Mouse (Mus musculus) retina, postnatal 1 day (tissue): ENCODE data around the gene Hltf.
A peak's percentile ranks its signal among the peaks of the same experiment; 100 is the strongest.
"Not testable (repeated sequence)": the region's sequence is repeated elsewhere in the genome, so short reads cannot be mapped to it uniquely, and the experiment has no call there.

ENCODE experiments used
- DNase-seq: peaks from one replicate; pipeline ENCODE4 v3.0.0-alpha.2; 2012

Hltf gene

DNA sequence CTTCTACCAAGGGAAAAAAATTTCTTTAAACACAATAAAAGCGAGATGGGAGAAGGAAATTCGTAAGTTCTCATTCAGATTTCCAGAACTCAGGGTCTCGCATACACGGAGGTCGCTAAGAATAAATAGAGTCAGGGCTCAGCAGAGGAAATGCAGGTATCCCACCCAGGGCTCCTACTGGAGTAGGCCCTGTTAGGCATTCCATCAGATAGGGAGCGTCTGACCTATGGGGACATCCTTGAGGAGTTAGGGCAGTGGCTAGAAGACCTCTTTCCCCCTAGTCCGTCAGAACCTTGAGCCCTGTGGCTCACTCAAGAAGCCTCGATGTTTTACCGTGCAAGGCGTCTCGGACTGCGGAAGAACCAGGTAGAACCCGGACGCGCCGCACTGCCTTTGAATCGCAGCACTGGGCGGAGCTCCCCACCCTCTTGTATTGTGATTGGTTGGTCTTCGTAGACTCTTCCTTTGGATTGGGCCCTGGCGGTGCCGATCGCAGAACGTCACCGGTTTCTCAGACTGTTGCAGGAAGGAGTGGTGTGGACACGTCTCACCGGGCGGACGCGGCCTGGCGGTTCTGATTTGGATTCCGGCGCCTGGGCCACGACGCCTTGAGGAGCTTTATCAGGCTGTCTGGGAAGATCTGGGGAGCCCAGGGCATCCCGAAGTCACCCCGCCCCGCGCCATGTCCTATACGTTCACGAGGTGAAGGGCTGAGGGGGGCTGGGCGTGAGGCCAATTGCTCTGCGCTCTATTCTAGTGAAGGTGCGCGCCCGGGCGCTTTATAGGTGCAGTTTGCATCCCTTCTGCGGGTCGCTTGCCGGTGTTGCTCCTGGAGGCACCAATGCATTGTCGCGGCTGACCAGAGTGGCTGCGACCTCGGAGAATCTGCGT is at the start of gene Hltf:
Gene Hltf (plus strand): TSS at position 506 of the 891 bp plus-strand sequence.
- DNase-seq, result peak; percentile 96

DNA sequence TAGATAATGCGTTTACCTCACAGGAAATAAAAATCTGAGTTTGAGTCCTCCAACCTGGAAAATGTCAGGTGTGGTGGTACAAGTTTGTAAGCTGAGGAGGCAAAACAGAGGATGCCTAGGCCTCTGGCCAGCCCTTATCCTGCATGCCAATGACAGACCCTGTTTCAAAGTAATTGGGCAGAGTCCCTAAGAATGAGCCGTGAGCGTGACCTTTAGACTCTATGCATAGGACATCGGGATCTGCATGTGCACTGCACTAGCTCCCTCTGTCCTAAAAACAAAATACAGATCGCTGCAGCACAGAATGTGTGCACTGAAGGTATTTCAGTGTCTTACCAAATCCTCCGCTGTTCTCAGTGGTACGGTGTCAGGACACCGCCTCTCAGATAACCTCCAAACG is 47.1 kb upstream of the Hltf start:
- no peak for DNase-seq

DNA sequence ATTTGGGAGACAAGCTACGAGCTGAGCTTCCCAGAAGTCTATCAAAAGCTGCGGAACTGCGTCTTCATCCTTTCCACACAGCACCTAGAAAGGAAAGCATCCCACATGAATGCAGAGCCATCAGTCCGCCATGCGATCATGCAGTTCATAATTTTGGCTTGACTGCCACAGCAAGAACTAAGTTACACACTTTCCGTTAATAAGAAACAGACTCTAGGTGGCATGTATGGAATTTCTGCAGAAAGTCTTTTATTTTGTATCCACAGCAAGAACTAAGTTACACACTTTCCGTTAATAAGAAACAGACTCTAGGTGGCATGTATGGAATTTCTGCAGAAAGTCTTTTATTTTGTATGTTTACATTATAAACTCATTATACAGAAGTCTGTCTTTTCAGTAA is 46.7 kb upstream of the Hltf start:
- DNase-seq, result not testable (repeated sequence)

DNA sequence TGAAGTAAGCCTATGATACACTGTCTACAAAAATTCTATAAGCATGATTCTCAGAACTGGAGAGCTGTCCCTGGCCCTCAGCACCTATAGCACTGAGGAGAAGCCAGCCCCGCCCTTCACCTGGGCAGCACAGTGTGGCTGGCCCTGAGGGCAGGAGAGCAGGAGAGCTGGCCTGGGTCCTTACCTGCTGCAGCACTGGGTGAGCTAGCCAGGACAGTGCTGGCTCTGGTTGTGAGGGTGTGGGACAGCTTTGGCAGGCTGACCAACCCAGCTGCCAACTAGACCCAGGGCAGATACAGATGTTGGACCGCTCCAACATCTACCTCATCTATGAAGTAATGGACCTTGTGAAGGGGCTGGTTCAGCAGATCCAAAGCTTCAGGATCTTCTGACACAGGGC is 43.2 kb upstream of the Hltf start:
- DNase-seq, result no peak

DNA sequence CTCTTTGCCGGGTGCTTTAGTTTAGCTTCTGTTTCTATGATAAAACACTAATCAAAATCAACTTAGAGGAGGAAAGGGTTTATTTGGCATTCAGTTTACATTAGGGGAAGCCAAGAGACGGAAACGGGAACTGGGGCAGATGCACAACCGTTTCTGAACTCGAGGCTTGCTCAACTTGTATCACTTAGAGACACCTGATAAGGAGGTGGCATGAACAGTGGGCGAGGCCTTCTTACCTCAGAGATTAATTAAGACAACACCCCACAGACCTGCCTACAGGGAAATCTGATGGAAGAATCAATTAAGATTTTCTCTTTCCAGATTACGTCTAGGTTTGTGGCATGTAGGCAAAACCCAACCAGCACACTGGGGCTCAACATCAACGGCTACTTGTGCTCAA is 39.5 kb upstream of the Hltf start:
- no peak for DNase-seq

DNA sequence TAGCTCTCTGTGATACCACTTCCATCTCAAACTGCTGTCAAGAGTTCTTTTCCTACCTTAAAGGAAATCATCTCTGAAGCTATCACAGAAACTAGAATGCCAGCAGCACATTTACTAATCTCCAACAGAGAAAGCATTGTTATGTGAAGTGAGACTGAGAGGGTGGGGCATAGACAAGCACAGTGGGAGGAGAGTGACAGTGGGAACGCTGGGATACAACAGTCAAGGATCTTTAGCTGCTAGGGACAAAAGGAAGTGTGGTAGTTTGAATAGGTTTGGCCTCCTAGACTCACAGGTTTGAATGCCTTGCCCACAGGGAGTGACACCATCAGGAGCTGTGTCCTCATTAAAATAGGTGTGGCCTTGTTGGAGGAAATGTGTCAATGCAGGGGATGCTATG is 33.8 kb upstream of the Hltf start:
- no peak for DNase-seq

DNA sequence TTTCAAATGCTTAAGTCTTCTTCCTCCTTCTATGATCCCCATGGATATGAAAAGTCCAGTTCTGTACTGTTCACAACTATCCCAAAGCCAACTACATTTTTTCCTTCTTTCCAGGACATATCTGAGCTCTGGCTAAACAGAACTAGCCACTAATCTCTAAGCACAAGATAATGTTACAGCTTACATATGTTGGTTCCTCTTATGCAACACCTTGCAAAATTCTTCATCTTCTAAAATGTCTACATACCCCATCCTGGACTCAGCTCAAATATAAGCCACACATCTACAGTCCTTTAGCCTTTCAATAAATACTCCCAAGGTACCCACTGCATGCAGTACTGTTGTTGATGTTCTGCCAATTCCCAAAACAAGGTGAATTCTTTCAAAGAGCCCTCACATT is 31.1 kb upstream of the Hltf start:
- no peak for DNase-seq

DNA sequence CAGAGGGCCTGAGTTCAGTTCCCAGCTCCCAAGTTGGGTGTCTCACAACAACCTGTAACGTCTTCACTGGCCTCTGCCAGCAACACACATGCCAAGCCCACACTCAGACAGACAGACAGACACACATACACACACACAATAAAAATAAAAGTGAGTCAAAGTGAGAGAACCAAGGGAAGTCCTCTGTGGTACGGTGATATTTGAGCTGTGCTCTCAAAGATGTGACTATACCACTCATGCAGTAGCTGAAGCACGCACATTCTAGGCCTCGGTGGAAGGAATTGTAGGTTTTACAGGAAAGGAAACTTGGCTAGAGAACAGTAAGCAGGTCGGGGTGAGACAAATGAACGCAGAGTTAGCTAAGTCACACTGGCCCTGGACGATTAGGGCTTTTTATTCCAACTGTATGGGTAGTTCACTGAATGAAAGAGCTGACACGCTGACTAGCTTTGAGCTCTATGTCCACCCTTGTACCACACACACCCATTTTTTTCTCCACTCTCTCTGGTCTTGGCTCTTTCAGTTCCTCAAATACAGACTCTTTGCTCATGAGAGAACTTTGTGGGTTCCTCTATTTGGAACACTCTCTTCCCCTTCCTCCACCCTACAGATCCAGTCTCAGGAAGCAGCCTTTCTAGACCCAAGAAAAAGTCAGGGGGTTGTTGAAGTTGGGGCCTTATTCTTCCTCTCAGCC is 30.5 kb upstream of the Hltf start:
- DNase-seq, result no peak

DNA sequence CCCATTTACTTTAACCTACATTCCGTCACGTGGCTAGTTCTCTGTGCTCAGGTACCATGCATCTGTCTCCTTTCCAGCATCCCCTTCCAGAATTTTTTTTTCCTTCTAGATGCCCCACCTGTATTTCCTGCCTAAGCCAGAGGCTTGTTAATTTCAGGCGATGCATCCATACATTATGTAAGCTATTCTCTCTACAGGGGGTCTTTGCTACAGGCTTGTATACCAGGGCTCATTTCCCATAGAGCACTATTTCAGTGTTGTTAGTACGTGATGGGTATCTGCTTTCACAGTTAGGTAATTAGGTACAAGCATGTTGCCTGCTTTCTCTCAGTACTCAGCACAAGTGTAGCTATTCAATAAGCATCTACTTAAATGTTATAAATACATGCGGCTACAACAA is 29.8 kb upstream of the Hltf start:
- DNase-seq, result no peak

DNA sequence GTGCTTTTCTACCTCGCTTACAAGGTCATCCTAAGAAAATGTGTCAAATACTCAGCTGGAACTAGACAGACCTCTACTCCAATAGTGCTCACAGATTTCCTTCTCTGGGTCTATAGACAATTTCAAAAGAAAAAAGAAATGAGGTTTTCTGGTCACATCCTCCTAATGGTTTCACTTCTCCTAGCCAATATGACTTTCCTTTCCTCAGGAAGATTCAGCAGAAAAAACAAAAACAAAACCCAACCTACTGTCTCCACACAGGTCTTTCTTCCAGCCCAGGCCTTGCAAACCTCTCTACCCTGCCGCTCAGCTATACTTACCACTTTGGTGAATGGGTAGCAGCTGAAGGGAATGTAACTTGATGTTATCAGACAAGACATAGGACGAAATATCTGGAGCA is 29.0 kb upstream of the Hltf start:
- DNase-seq, result no peak

DNA sequence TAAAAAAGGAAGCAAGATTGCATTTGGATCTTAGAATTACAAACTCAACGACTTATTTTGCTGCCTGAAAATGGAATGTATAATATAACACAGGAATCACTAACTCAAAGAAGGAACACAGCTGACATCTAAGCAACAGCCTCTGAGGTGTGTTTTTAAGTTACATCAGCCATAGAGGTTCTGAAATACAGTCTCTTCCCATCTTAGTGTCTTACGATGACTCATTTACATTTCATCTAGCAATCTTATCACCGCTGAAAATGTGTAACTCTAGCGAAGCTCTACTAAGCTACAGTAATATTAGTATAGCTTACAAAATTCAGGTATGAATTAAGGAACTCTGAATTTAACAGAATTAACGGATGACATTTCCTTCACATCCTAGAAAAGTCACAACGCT is 26.8 kb upstream of the Hltf start:
- DNase-seq, result no peak

DNA sequence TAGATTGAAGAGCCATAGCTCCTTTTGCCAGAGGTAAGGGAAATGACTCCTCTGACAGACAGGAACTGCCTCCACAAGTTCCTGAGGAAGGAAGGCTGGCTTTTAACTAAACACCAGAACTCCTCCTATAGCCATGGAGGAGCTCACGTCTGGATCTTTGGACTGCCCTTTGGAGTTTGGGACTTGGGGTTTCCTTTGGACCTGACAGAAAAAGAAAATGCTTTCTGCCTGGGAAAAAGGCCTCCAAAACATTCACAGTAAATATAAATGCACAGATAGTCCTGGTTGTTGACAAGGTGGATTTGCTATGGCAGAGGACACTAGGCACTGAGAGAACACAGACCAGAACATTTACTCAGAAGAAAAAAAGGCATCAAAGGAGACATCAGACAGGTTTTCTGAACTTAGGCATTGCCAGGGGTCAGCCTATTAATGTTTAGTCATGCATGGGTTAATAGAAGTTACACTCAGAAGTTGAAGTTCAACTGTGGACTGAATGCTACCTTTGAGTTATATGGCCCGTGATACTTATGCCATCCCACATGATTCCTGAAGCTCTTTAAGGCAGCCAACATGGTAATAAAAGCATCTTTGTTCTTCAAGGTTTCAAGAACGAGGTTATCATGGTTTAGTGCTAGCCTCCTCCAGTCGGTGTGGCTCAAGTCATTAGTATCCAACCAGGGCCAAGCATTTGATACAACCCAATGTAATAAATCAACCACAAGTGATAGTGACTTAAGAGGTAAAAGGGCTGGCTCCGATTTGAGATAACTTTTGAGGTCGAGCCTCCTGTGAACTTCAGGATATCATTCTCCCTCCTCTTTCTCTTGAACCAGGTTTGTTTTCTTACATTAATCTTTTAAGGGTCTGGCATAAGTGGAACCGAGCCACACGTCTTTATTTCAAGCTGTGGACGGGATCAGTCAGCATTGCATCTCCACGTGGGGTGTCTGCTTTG is 23.6 kb upstream of the Hltf start:
- no peak for DNase-seq

DNA sequence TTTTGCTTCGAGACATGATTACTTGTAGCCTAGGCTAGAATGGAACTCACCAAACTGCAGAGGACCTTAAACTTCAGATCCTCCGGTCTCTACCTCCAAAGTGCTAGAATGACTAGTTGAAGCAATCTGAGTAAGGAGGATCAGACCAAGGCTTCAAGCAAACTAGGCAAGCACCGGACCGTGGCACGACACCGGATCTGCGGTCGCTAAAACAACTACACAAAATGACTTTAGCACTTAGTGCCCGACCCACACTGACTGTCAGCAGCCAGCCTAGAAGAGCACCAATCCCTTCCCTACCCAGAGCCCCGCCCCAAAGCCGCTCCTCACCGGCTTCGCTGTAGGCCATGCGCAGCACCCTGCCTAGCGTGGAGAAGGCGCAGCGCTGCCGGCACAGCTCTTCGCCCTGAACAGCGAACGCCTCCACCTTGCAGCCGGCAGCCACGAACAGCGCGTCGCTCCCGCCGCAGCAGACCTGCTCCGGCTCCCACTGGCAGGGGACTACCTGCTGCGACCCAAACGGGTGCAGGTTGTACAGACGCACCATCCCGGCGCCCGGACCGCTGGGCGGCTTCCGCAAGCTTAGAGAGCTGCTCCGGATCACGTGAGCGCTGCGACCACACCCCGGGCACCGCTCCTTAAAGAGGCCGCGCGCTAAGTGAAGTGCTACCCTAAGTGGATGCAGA is 22.7 kb upstream of the Hltf start, which contains the start of gene Hps3:
Gene Hps3 (minus strand): TSS at position 597 of the 686 bp plus-strand sequence.
- DNase-seq, result peak; percentile 88

DNA sequence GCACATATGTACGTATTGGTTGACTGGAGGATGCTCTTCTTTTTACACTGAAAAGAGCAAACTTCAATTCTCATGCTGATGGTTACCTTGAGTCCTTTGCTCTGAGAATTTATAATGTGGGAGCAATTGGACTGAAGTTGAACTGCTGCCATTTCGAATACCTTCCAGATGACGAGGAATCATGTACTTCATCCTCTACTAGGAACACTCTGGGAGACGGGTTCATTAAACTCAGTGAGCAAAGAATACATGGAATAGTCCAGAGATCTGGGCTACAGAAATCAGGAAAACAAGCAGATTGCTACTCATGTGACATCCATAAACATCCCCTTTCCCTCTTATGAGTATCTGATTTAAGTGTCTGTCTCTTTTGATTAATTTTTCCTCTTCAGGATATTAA is 21.5 kb upstream of the Hltf start:
- DNase-seq, result no peak

DNA sequence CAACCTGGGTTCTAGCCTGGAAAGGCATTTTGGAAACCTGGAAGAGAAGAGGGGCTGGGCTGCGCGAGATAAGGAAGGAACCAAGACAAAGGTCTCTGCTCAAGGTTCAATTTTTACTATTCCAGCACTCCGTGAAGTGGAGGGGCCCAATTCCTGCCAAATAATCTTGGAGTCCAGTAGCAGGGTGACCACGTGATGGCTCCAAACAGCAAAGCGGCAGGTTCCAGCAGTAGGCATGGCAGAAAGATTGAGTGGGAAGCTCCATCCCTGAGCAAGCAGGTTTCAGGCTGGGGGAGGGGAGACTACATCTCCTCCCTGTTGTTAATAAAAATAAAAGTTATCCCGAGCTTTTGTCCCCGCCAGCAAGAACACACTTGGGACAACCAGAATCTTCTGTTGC is 16.1 kb upstream of the Hltf start:
- not testable (repeated sequence) for DNase-seq

DNA sequence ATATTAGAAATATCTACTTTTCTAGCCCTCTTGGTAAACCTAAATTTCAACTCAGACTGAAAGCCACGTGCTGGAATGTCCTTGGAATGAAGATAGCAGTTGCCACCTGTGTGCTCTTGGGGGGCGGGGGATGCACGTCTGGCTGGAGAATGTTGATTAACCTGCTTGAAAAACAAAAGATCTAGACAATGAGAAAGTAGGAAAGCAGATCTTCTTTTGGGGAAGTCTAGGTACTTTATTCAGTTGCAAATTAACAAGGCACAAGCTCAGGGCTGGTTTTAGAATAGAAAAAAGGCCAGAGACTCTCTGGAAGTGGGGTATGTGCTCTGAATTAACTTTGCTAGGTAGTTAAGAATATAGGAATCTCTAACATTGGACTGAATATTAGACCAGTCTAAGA is 12.9 kb upstream of the Hltf start:
- not testable (repeated sequence) for DNase-seq

DNA sequence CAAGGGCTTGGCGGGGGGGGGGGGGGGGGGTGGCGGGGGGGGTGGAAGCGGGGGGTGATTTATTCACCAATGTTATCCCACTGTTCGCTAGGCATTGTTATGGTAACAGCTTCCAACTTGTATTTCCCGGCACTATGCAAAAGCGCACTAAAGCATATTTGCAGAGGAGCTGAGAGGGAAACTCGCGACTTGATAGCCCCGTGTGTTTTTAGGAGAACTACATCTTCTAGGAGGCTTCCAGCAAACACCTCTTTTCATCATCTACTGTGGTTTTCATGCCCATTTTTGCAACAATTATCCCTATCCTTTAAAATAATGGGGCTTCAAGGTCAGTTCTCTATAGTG is 558 bp downstream of the Hltf start:
- DNase-seq, result no peak

DNA sequence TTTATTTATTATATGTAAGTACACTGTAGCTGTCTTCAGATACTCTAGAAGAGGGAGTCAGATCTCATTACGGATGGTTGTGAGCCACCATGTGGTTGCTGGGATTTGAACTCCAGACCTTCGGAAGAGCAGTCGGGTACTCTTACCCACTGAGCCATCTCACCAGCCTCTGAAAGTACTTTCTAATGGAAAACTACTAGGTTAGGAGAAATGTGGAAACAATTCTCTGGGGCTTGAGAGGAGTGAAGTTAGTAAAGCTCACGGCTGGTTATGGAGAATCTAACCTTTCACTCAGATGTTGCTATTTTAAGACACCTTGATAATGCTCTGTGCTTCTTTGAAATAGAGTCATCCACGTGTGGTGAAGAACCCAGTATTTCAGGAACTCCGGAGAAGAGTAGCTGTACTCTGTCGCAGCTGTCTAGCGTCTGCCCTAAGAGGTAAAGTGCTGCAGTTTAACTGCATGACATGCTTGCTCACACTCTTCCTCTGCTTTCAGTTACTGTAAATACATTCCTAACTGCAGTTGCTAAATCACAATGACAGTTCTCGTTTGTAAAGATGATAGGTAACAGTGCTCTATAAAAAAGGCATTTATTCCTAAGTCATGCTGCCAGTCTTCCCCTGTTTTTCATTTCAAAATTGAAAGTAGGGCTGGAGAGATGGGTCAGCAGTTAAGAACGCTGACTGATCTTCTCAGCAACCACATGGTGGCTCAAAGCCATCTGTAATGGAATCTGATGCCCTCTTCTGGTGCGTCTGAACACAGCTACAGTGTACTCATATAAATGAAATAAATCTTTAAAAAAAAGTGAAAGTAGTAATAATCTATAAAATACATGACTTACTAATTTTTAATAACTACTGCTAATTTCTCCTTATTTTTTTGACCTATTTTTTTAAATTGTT is 18.8 kb downstream of the Hltf start:
- DNase-seq, result peak; percentile 6

DNA sequence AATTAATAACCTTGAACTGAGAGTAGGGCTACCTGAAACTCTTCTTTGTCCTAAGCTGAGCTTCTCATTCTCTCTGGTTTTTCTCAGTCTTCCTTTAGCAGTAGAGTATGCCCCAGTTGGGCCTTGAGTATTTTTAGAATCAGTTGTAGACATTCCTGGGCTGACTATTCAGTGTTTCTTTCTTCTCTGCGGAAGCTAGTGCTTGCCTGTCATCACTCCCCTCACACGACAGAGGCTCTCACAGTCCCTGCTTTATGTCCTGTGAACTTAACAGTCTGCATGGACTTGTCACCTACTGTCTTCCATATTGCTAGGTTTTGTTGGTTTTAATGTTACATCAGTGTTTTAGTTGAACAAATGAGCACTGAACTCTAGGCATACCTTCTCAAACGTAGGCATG is 24.6 kb downstream of the Hltf start:
- DNase-seq, result no peak

DNA sequence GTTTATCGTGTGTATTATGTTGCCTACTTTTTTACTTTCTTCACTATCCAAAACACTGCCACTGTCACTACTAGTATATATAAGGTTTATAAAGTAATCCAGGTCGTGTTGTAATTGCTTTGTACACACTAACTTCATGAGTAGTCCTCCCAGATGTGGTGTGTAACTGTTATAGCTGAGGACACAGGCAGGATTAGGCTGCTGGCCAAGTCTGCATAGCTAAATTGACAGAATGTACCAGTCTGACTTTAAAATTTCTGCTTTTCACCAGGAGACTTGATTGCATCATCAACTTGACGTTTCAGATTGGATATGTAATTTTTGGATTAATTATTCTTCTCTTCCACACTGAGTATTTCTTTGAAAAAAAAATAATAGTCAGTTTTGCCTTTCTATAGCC is 46.2 kb downstream of the Hltf start:
- no peak for DNase-seq

DNA sequence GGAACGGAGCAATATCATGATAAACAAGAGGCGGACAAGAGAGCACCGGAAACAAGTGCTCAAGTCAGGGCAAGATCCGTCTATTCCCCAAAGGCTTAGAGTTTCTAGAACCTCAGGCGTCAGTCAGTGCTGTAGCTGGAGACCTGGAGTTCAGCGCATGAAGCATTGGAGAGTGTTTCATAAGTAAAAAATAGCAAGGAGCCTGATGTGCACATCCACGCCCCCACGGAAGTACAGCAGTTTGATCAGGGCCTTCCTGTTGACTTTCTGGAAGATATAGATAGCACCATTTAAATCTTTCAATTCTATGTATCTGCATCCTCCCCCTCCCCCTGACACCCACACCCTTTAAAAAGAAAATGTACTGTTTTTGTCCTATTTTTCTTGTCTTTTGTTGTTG is 46.7 kb downstream of the Hltf start:
- DNase-seq, result no peak

DNA sequence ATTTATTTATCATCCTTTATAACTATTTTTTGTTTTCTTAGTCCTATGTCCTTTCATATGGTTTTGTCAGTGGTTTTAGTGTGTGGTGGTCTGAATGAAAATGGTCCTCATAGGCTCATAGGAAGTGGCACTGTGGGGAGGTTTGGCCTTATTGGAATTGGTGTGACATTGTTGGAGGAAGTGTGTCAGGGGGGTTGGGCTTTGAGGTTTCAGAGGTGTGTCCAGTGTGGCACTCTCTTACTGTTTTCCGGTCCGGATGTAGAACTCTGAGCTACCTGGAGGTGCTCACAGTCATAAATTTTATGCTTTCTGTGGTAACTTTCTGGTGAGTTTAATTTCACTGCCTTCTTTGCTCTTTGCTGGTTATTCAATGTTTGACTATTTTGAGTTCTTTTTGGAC is 47.2 kb downstream of the Hltf start:
- no peak for DNase-seq
